Mouse (Mus musculus): Measurements from ENCODE around the gene Dnah2. TPM values are rescaled to one million over a fixed set of nuclear protein-coding genes. Genes with fewer than 3 reads are reported as not detected.
"Not testable (repeated sequence)": the region's sequence is repeated elsewhere in the genome, so short reads cannot be mapped to it uniquely, and the experiment has no call there.

Gene Dnah2
- polyA plus RNA-seq, 1 experiment from 2014 or later: 1.9 TPM

DNA sequence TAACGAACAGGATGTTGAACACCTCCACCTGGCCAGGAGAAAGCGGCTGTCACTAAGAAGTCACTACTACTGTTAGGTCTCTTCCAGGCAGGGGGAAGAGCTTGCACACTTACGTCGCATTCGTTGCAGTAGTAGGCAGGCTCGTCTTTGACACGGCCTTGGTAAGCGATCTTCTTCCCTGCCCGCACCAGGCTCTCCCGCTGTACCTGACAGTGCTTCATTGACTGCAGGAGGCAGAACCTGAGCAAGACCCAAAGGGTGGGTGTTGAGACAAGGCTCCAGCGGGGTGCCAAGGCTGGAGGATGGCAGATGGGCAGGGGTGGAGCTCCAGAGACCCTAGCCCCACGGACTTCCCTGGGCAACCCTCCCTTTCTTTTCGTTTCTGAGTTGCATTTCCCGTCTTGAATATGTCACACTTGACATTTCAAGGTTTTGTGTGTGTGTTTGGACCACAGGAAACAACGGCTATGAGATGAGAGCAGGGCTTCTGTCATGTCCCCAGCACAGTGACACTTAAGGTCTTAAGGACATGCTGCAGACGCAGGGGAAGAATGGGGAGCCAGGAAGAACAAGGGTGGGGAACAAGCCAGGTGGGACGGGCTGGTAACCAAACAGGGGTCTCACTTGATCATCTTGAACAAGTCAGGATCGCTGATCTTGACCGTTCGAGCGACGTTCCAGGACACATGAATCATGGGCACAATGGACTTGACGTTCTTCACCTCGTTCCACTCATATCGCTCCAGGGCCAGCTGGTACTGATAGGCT lies 148.6 kb downstream of the Dnah2 start:
- Histone ChIP-seq H3K4me3 (no peak overlapping the region), H3K27ac (replicated peaks) (no peak overlapping the region), H3K9ac (replicated peaks) (no peak overlapping the region; the same call in 1 of the 2 replicates), H3K9me3 (no peaks in the 10 kb centered on the region), H3K27me3 (peaks cover 27% of the 10 kb centered on the region), H3K36me3 (peaks cover 64% of the 10 kb centered on the region), H3K4me2 (replicated peaks) (no peak overlapping the region), H3K4me1 (peaks cover 46% of the 10 kb centered on the region)
- WGBS: 74% methylated on average over 25 of the region's 25 CpGs
- ATAC-seq (ENCODE audit: low FRiP score, low read depth): no peak

DNA sequence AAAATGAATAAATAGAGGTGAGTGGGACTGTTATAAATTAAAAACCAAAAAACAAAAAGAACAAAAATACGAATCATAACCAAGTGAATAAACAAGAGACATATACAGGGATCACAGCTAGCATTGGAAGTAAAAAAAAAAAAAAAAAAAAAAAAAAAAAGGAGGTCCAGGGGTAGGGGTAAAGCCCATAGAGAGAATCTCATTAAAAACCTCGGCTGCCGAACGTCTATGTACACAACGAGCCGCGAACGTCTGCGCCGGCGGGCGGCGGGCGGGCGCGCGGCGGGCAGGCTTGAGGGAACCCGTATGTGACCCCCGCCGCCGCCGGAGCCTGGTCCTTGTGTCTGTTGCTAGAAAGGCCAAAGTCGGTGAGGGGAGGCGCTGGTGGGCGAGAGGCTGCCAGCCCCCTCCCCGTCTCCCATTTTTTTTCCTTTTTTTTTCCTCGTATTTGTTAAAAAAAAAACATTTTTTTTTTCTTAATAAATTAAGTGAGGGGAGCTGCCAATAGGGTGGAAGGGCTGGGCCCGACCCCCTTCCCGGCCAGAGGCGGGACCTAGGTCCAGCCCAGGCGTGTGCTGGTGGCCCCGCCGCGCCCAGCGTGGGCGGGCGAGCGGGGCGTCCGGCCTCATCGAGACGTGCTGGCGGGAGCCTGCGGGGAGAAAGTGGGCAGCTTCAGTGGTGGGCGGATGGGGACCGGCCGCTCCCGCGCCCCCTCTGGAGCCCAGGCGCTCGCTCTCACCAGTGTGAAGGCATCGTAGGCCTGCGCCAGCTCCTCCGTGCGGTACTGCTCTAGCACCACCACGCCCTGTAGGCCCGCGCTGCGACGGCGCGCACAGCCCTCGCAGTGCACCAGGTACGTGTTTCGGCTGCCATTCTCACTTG lies 149.5 kb downstream of the Dnah2 start:
- H3K27ac ChIP-seq (replicated peaks): no peak overlapping the region; the same call in 1 of the 2 replicates
- H3K4me2 ChIP-seq (replicated peaks): peak overlapping the region; percentile 27
- 11% methylated on average over 66 of the region's 66 CpGs for WGBS
- peaks cover 27% of the 10 kb centered on the region for H3K27me3 ChIP-seq
- ATAC-seq (ENCODE audit: low FRiP score, low read depth): no peak
- H3K4me3 ChIP-seq: 0 out of 2 replicates have a peak overlapping the region, but pooled peaks have one; percentile 5
- H3K4me1 ChIP-seq: peaks cover 46% of the 10 kb centered on the region
- H3K9ac ChIP-seq (replicated peaks): no peak overlapping the region; the same call in 1 of the 2 replicates
- no peaks in the 10 kb centered on the region for H3K9me3 ChIP-seq
- peaks cover 56% of the 10 kb centered on the region for H3K36me3 ChIP-seq

DNA sequence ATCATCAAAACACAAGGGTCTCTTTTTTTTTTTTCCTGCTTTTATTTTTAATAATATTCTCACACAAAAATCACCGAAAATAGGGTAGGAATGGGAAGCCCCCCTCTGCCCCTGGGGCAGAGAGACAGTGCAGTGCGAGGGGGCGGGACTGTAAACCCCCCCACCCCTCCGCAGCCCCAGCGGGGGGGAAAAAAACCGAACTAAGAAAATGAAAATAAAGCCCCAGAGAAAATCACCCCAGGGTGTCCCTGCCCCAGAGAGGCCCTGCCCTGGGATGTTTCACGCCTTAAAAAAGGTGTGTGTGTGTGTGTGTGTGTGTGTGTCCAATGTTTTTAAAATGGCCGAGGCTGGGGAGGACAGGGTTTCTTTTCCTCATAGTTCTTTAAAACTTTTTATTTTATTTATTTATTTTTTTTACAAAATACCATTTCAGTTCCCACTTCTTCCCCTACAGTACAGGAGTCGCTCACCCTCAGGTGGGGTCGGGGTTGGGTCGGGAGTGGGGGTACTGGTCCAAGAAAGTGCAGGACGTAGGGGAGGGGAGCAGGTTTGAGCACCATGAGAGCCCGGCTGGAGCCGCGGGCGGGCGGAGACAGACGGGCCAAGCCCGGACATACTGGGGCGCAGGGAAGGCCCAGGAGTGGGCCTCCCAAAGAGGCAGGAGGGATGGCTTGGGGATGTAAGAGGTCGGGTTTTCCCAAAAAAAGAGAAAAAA lies 150.3 kb downstream of the Dnah2 start:
- WGBS: 11% methylated on average over 21 of the region's 21 CpGs
- no peaks in the 10 kb centered on the region for H3K9me3 ChIP-seq
- peaks cover 48% of the 10 kb centered on the region for H3K36me3 ChIP-seq
- no peak for ATAC-seq (ENCODE audit: low FRiP score, low read depth)
- H3K9ac ChIP-seq (replicated peaks): no peak overlapping the region; the same call in 1 of the 2 replicates
- peaks cover 48% of the 10 kb centered on the region for H3K4me1 ChIP-seq
- peak overlapping the region; percentile 39 for H3K4me2 ChIP-seq (replicated peaks)
- no peak overlapping the region for H3K27ac ChIP-seq (replicated peaks)
- H3K27me3 ChIP-seq: peaks cover 27% of the 10 kb centered on the region
- H3K4me3 ChIP-seq: peak overlapping the region; percentile 23; the same call in 1 of the 2 replicates

DNA sequence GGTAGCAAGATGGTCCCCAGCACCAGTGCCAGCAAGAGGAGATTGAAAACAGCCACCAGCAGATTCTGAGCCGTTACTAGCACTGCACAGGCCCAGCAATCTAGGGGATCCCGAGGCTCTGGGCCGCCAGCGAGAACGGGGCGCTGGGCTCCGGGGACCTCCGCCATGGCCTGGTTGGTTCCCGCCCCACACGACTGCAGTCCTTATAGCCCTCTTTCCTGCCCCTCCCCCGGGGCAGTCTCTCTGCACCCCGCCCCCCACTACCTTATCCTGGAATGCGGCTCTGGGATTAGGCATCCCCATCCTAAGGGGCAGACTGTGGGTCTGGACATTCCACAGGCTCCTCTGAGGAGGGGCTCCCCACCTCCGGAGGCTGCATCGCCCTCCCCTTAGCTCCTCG lies 150.9 kb downstream of the Dnah2 start, which contains the start of gene Tmem88:
Gene Tmem88 (minus strand): TSS at position 176 of the 400 bp plus-strand sequence.
- Histone ChIP-seq H3K27me3 (peaks cover 27% of the 10 kb centered on the region), H3K9ac (replicated peaks) (peak within 1 kb of the TSS; percentile 44), H3K4me2 (replicated peaks) (peak within 1 kb of the TSS; percentile 39), H3K9me3 (no peaks in the 10 kb centered on the region), H3K4me1 (peaks cover 48% of the 10 kb centered on the region), H3K36me3 (peaks cover 42% of the 10 kb centered on the region), H3K27ac (replicated peaks) (peak within 1 kb of the TSS; percentile 94), H3K4me3 (peak within 1 kb of the TSS; percentile 23)
- no peak for ATAC-seq (ENCODE audit: low FRiP score, low read depth)
- WGBS: 1% methylated on average over 16 of the region's 16 CpGs

DNA sequence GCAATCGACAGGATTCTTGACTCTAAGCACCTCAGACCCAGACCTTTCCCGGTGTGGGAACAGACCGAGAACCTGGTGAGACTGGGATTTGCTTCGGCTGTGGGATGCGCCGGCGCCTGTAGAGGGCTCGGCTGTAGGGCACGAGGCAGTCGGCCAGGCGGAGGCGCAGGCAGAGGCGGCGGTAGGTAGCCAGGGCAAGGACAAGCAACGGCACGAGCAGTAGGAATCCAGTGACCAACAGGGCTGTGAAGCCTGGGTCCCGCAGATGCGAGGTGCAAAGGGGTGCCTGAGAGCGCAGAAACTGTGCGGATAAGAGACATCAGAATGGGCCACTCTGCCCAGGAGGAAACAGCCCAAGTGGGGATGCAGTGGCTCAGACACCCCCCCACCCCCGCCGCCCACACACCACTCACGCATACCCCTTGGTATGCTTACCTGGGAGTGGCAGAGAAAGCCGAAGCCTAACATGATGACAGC lies 151.3 kb downstream of the Dnah2 start:
- 6% methylated on average over 24 of the region's 24 CpGs for WGBS

DNA sequence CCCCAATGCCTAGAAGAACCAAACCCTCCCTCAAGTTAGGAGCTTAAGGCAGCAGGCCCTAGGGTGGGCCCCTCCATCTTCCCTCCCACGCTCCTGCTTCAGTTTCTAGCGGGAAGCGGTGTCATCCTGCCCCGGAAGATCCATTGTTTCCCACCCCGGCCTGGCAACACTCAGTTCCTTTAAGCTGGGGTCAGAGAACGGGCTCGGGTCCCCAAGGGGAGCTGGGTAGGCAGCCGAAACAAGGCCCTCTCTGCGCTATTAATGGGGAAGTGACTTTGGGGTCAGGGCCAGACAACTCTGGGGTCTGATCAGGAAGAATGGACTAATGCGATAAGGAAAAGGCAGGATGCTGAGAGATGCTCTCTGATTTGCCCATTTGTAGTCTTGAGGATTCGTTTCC lies 152.1 kb downstream of the Dnah2 start:
- Histone ChIP-seq H3K27me3 (peaks cover 27% of the 10 kb centered on the region), H3K36me3 (peaks cover 31% of the 10 kb centered on the region), H3K9ac (replicated peaks) (peak overlapping the region; percentile 82), H3K9me3 (no peaks in the 10 kb centered on the region), H3K4me3 (peak overlapping the region; percentile 70), H3K4me1 (peaks cover 47% of the 10 kb centered on the region), H3K4me2 (replicated peaks) (peak overlapping the region; percentile 81), H3K27ac (replicated peaks) (0 out of 2 replicates have a peak overlapping the region, but pooled peaks have one; percentile 94)
- WGBS: 23% methylated on average over 11 of the region's 11 CpGs
- ATAC-seq (ENCODE audit: low FRiP score, low read depth): no peak

More for the DNA sequence above, 151.3 kb downstream of the Dnah2 start:
- Histone ChIP-seq H3K36me3 (peaks cover 37% of the 10 kb centered on the region), H3K9ac (replicated peaks) (peak overlapping the region; percentile 44), H3K4me3 (peak overlapping the region; percentile 23), H3K9me3 (no peaks in the 10 kb centered on the region), H3K27ac (replicated peaks) (peak overlapping the region; percentile 46), H3K27me3 (peaks cover 27% of the 10 kb centered on the region), H3K4me2 (replicated peaks) (peak overlapping the region; percentile 39), H3K4me1 (peaks cover 48% of the 10 kb centered on the region)
- ATAC-seq (ENCODE audit: low FRiP score, low read depth): no peak

DNA sequence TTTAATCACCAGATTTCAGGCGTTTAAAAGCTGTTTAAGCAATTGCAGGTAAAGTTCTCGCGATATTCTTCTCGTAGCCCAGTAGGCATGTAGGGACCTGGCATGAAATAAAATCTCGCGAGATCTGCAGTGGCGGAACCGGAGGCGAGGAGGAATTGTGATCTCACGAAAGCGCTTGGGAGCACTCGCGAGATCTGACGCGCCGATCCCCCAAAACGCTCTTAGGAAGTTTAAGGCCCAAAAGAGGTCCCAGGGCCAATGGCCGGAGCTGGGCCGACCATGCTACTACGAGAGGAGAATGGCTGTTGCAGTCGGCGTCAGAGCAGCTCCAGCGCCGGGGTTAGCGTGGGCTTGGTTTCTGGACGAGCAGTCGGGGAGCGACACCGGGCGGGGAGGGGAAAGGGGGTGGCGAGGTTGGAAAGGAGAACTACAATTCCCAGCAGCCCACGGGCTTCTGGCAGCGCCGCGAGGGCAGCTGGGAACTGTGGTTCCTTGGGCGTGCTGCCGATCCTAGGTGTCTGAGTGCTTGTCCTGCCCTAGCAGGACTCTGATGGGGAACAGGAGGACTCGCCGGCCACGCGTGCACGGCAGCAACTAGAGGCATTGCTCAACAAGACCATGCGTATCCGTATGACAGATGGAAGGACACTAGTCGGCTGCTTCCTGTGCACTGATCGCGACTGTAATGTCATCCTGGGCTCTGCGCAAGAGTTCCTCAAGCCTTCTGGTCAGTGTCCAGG lies 153.1 kb downstream of the Dnah2 start:
- H3K4me2 ChIP-seq (replicated peaks): peak overlapping the region; percentile 81
- H3K27me3 ChIP-seq: peaks cover 24% of the 10 kb centered on the region
- no peaks in the 10 kb centered on the region for H3K9me3 ChIP-seq
- H3K4me1 ChIP-seq: peaks cover 42% of the 10 kb centered on the region
- H3K27ac ChIP-seq (replicated peaks): peak overlapping the region; percentile 94
- peaks cover 21% of the 10 kb centered on the region for H3K36me3 ChIP-seq
- ATAC-seq (ENCODE audit: low FRiP score, low read depth): peak; percentile 84
- WGBS: under 1% methylated on average over 48 of the region's 48 CpGs
- peak overlapping the region; percentile 70 for H3K4me3 ChIP-seq
- peak overlapping the region; percentile 82 for H3K9ac ChIP-seq (replicated peaks)

DNA sequence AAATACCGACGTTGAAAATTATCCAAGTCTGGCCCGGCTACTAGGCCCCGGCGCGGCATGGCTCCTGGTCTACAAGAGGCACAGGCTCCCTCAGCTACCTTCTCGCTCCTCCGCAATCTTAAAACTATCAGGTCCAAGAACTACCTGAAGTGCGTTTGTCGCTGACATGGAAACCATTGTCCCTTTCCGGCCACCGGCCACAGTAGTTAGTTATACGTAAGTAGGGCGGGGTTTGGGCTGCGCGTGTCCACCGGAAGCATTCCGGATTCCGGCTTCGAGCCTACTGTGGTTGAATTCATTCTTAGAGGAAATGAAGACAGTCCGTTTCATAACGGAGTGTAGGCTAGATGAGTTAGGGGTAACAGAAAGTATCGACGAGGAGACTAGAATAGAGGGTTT lies 153.7 kb downstream of the Dnah2 start, which contains the start of the genes Naa38 and Cyb5d1:
Gene Naa38 (plus strand): TSS at position 253 of the 399 bp plus-strand sequence.
Gene Cyb5d1 (minus strand): TSS at position 397 of the 399 bp plus-strand sequence.
- under 1% methylated on average over 24 of the region's 24 CpGs for WGBS
- not testable (repeated sequence) for H3K9me3 ChIP-seq
- H3K27ac ChIP-seq (replicated peaks): peak within 1 kb of the TSS; percentile 94
- peaks cover 42% of the 10 kb centered on the region for H3K4me1 ChIP-seq
- peaks cover 18% of the 10 kb centered on the region for H3K27me3 ChIP-seq
- peak; percentile 72 for ATAC-seq (ENCODE audit: low FRiP score, low read depth)
- H3K36me3 ChIP-seq: peaks cover 15% of the 10 kb centered on the region
- peak within 1 kb of the TSS; percentile 82 for H3K9ac ChIP-seq (replicated peaks)
- peak within 1 kb of the TSS; percentile 81 for H3K4me2 ChIP-seq (replicated peaks)
- H3K4me3 ChIP-seq: peak within 1 kb of the TSS; percentile 70

DNA sequence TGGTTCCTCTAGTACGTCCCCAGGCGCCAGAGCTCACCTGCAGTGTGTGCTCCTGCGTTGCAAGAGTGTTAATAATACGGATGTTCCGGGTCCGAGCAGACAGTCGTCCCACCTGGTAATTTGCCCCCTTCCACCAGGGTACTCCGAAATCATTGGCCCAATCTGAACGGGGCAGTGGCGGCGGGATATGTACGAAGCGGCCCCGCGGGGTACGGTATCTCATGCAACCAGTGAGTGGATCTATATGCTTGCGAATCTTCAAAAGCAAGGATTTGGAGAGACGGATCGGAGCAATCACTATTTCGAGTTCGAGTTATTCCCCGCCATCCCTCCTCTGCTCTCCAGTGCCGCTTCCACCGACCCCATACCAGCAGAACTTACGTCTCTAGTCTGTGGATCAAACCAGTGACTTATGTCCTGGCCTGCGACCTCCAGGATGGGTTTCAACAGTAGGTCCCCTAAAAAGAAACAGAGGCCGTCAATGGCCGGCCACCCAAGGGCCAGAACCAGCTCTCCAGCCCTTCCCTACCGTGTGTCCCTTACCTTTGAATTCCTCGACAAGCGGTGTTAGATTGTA lies 154.2 kb downstream of the Dnah2 start:
- Histone ChIP-seq H3K9ac (replicated peaks) (peak overlapping the region; percentile 82), H3K4me1 (peaks cover 43% of the 10 kb centered on the region), H3K27me3 (peaks cover 13% of the 10 kb centered on the region), H3K4me3 (peak overlapping the region; percentile 70), H3K4me2 (replicated peaks) (peak overlapping the region; percentile 81), H3K27ac (replicated peaks) (0 out of 2 replicates have a peak overlapping the region, but pooled peaks have one; percentile 94)
- H3K9me3 ChIP-seq, H3K36me3 ChIP-seq: not testable (repeated sequence)
- ATAC-seq (ENCODE audit: low FRiP score, low read depth): peak; percentile 4; the same call in 1 of the 2 replicates
- WGBS: 2% methylated on average over 31 of the region's 31 CpGs

DNA sequence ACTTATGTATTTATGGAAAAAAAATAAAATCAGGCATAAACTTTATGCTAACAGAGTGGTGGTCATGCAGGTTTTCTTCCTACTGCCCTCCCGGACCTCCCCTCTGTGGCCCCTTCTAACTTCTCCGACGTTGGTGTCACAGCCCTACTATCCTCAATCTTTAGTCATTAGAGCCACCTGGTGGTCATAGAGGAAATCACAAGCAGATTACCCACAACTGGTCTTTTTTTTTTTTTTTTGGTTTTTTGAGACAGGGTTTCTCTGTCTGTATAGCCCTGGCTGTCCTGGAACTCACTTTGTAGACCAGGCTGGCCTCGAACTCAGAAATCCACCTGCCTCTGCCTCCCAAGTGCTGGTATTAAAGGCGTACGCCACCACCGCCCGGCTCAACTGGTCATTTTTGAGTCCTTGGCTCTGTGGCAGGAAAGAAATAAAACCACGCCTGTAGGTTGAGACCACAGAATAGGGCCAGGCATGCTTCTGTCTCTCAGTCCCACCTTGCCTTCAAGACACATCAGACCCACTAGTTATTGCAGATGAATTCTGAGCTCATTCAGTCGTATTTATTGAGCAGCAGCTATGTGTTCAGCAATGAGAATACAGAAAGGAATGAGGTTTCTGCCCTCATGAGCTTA lies 158.4 kb downstream of the Dnah2 start:
- 53% methylated on average over 10 of the region's 10 CpGs for WGBS
- ATAC-seq (ENCODE audit: low FRiP score, low read depth): no peak

More for the DNA sequence above, 158.4 kb downstream of the Dnah2 start:
- H3K27me3 ChIP-seq: no peaks in the 10 kb centered on the region
- no peaks in the 10 kb centered on the region for H3K9me3 ChIP-seq
- H3K27ac ChIP-seq (replicated peaks): no peak overlapping the region
- H3K4me3 ChIP-seq: no peak overlapping the region
- no peak overlapping the region for H3K9ac ChIP-seq (replicated peaks)
- 0 out of 2 replicates have a peak, but pooled peaks cover 2% of the 10 kb centered on the region for H3K36me3 ChIP-seq
- no peak overlapping the region for H3K4me2 ChIP-seq (replicated peaks)
- H3K4me1 ChIP-seq: peaks cover 9% of the 10 kb centered on the region

Data from midbrain, embryonic 12.5 days (tissue).